Mouse (Mus musculus): Measurements from ENCODE around the gene Cngb1.

- TF ChIP-seq POLR2A (IDR thresholded peaks at IDR 0.05; ENCODE audit: borderline replicate concordance, low read depth, low read length) (no peak), CTCF (IDR thresholded peaks at IDR 0.05; ENCODE audit: low read depth, low read length) (no peak)
These were observed 8.3 kb upstream of the Cngb1 start for GRCm38 (mm10) chr8:95314707-95315106.

All from bone marrow macrophage, adult 2 months (primary cell).